Mouse (Mus musculus) heart, adult 9 months (tissue): ENCODE results near the gene Slc25a53.
"Not testable (repeated sequence)": the region's sequence is repeated elsewhere in the genome, so short reads cannot be mapped to it uniquely, and the experiment has no call there.

Source experiments
- DNase-seq, 2 experiments: peaks; one replicate each; pipeline ENCODE4 v3.0.0; 2022; ENCODE audit warnings: low spot score in 2 of 2

Slc25a53 gene

DNA sequence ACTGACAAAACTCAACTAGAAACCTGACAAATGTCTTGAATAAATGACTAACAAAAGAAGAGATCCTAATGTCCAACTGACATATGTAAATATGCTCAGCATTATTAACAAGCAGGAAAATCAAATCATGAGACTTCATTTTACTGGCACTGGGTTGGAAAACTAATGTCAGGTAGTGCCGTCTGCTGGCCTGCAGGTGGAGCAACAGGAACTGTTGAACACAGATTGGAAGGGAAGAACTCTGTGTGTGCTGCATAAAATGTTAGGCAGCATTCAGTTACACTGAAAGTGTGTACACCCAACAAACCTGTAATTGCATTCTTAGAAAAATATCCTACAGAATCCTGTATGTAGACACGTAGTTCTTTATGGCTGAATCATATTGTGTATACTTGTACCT lies 78.4 kb downstream of the Slc25a53 start:
- no peak for DNase-seq

DNA sequence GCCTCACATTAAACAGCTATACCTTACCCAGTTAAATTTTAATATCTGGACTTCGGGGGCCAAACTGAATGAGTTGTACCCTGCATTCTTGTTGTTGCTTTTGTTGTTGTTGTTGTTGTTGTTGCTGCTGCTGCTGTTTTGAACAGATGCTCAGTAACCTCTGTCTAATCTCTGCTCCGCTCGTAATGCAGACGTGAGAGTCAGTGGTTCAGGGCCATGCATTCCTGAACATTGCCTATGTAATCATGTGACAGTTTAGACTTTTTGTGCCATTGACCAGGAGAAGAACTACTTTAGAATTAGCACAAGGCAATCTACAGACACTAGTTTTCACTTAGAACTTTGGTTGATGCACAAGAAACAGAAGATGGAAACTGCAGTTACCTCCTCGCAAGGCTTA lies 79.8 kb downstream of the Slc25a53 start:
- DNase-seq = not testable (repeated sequence)

DNA sequence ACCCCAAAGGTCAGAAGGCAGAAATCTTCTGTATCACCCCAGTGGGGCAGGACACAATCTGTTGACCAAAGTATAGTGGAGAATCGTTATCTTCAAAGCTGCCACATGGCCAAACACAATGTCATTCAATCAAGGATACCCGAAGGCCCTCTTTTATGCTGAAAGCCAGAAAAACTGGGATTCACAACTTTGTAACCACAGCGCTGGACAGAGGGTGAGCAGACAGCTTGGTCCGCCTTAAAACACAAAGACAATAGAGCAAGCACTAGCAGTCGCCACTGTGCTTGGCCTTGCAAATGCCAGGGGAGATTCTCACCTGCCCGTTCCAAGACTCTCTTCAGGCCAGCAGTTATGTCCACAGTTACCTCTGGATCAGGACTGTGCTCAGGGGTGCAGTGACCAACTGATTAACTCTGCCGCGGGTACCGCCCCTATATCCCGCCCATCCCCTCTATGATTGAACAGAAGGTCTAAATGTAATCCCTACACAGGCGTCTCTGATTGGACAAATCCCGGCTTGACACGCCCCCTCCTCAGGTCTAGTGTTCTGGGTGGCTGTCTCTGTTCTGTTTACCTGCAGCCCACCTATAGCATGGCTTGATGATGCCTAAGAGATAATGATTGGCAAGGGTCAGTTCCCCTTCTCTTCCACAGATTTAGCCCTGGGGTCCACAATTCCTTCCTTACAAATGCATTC lies 80.4 kb downstream of the Slc25a53 start:
- peak in 1 of 2 experiments; percentile 10 for DNase-seq

DNA sequence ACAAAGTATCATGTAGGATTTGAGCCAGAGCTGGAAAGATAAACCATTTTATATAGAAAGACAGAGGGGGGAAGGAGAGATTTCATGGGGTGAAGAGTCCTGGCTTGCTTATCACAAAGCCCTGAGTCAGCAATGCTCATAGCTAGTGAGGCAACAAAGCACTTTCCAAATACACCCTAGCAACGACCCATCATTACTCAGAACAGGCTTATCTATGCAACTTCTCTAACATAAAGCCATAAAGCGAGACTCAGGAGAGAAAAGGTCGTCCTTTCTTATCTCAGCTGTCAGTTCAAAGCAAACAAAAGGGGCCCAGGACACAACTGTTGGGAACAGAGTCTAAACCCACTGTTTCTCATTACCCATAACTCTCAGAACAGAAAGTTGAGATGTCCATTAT lies 100.1 kb downstream of the Slc25a53 start:
- DNase-seq = no peak
